Mouse (Mus musculus) stomach, postnatal 0 days (tissue): ENCODE data around the gene Ap2a1.

ENCODE experiments used
- CTCF ChIP-seq: IDR thresholded peaks from 2 replicates; pipeline ENCODE4 v1.5.1; 2016; ENCODE audit warnings: antibody characterized with exemption, low read depth, mild to moderate bottlenecking, moderate library complexity
- EP300 ChIP-seq: optimal IDR thresholded peaks from 2 replicates; pipeline ENCODE3; 2016; ENCODE audit warnings: antibody characterized with exemption

DNA sequence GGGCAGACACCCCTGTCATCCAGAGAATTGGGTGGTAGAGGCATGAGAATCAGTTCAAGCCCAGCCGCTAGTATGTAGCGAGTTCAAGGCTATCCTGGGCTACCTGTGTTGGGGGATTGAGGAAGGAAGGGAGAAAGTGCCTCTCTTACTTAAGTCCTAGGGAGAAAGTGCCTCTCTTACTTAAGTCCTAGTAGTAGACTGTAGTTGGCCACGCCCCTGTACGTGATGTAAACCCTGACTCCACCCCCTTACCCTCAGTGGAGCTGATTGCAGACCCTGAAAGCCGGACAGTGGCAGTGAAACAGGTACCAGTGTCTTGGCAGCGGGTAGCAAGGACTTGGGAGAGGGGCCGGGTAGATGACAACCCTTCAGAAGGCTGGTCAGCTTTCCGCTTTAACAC lies 71.4 kb downstream of the Ap2a1 start:
- TF ChIP-seq CTCF, result no peak
- no peak for TF ChIP-seq EP300
